Mouse (Mus musculus) embryonic stem cell, embryonic (primary cell): ENCODE measurements at regions not wholly inside any gene's neighbourhood (a gene's known extent, or its start where the extent isn't known, plus 50 kb on each side); places are given as distances from the start of the nearest gene placed in this dataset.

Experiments used
- CTCF ChIA-PET, 4 experiments: fragments of 300-600 bp in 2 of 4; fragments of 350-600 bp in 2 of 4; sonication (Branson Sonifier 250); formaldehyde crosslinking; loops; one replicate each; lab custom pipeline; 2022; ENCODE audit warnings: inconsistent platforms in 2 of 4; lab: Charles Lee
- POLR2A ChIA-PET, 4 experiments: fragments of 300-600 bp in 2 of 4; fragments of 350-600 bp in 2 of 4; sonication (Branson Sonifier 250); formaldehyde crosslinking; loops; one replicate each; lab custom pipeline; 2022; ENCODE audit warnings: antibody characterized with exemption in 4 of 4, inconsistent platforms in 1 of 4; lab: Charles Lee

DNA sequence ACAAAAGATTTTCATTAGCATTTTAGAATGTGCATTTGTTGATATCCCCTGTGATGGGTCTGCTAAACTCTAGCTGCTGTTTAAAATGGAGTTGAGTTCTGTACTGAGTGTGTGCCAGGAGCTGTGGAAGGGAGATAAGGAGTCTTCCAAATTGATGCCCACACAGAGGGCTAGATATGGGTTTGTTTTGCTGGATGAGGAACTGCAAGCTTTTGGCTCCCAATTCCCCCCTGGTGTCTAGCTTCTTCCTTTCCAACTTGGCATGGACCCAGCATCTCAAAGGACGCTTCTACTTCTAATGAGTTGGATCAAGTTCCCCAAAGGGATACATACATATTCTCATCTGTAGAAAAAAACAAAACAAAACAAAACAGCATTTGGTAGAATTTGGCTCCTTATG is 577.0 kb upstream of the Large1 start:
- CTCF ChIA-PET, result no interaction called here

DNA sequence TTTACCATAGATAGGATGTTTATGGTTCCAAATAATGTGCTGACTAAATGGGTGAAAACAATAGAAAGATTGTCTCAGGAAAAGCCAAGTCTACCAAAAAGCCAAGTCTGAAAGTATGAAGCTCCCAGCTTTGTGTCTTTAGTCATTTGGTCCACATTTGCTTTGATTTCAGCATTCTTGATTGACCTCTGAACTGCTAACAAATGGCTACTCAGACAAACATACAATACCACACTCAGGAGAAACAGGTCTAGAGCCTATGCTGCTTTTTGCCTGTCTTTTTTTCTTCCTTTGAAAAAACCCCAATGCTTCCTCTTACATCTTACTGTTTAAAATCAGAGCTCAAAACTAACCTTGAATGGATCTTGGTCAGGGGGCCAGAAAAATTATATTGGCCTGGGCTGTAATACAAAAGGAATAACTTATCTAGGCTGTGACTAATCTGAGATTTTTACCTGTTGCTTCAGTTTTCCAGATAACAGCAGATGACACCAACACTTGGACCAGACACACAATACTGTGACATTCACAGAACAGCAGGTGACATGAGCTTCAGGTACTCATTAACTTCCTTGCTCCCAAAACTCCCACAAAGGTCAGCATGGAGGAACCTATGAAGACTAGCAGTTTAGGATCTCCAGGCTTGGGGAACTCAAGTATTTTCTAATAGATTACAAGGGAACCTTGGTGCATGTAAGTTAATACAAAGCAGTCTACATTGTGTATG is 572.3 kb upstream of the Large1 start:
- ChIA-PET POLR2A (interaction anchor here in 1 of 4 experiments (0.5 kb wide), 1 partner anchor 1395 kb away, joined by 3 read pairs; no protein-coding TSS in a partner anchor), CTCF (no interaction called here)

More for the DNA sequence above, 577.0 kb upstream of the Large1 start:
- POLR2A ChIA-PET, result no interaction called here

DNA sequence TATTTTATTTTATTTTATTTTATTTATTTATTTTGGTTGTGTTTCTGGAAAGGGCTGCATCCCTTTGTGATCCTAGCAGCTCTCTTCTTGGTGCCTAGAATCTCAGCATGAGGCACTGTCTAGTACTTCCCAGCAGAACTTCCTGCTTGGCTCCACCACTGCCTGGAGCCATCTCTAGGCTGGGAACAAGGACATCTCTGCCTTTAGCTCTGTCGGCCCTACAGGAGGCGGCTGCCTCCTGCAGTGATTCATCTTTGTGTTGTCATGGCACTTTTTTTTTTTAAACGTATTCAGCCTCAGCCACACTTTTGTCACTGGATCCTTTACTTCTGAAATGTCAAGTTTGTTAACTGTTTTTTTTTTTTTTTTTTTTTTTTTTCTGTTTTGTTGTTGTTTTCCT is 569.8 kb upstream of the Large1 start:
- ChIA-PET POLR2A (interaction anchor here in 2 of 4 experiments (0.7 kb wide), 3 partner anchors 41 to 478 kb away, joined by 3 to 4 read pairs (median 4); no protein-coding TSS in a partner anchor), CTCF (no interaction called here)

DNA sequence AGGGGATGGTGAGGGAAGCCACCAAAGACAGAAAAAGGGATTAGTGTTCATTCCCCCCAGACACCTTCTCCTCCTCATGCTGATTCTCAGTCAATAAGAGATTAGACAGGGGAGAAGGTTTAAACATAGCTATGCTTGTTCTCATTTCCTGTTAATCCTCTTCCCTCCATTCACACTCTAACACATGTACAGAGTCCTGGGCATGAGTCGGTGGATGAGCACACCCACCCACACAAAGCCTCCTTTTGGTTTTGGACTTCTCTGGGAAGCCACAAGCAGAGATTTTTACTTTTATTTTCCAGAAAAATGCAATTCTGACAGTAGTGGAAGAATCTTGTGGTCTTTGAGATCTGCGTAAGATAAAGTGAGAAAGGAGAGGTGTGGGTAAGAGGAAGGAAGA is 567.8 kb upstream of the Large1 start:
- ChIA-PET POLR2A (interaction anchor here in 1 of 4 experiments (0.7 kb wide), 1 partner anchor 12 kb away, joined by 3 read pairs; no protein-coding TSS in a partner anchor), CTCF (no interaction called here)

DNA sequence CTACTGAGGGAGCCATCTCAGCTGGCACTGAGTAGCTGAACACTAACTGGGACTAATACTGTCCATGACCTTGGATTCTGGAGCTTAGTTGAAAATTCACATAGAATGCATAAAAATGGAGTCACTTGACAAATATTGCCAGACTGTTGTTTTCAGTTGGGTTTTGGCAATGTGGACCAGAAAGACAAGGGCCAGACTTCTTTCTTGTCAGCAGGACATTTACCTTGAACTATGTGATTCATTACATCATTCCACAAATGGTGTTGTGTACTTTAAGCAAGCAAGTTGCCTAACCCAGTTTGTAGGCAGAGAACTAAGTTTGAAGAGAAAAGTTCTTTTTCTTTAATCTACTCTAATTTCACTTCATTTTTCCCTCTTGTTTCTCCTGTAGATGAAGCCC is 567.2 kb upstream of the Large1 start:
- CTCF ChIA-PET, result no interaction called here

DNA sequence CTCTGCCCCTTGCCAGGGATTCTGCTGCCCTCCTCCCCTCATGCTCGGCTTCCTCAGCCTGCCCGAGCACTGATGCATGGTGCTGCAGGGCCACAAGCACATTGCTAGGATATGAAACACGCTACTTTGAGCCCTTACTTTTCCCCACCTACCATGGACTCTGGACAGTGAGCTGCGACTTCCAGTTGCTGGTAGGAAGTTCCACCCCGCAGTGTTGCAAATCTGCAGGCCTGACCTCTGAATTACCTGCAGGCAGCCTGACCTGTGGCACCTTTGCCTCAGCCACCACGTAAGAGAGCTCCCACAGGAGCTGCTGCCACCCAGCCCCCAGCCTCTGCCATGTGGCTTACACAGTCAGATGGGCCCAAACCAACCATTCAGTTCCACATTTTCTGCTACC is 551.7 kb upstream of the Large1 start:
- POLR2A ChIA-PET, result no interaction called here
- CTCF ChIA-PET, result no interaction called here

More for the DNA sequence above, 567.2 kb upstream of the Large1 start:
- POLR2A ChIA-PET, result no interaction called here

DNA sequence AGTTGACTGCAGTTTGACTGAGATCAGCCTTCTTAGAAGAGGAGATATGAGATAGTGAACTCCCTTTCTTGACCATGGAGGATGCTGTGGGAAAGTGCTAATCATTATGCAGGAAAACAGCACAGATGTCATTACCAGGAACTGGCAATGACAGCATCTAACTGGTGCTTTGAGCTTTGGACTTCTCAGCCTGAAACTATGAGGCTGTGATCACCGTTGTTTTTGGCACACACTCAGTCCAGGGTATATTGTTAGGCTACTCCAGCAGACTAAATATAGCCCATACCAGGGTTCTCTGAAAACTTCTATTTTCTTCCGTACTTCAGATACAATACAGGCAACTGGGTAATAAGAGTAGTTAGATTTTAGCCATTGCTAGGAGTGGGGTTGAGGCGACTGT is 550.5 kb upstream of the Large1 start:
- POLR2A ChIA-PET, result interaction anchor here in 1 of 4 experiments (0.7 kb wide), 1 partner anchor 25 kb away, joined by 3 read pairs; no protein-coding TSS in a partner anchor
- CTCF ChIA-PET, result no interaction called here

DNA sequence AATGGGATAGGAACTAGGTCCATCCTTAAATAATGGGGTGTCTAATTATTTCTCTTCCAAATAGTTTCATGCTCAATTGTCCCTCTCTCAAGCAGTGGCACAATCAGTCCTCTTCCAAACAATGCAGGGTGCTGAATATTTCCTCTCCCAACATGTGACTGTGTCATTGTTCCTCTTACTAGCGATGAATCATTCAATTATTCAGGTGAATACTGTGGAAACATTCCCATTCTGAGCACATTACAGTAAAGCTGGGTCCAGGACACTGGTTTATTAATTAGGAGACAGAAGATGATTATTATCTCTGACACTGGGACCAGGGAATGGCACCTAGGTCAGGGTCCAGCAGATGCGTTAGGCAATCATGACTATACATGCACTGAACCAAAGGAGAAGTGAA is 532.6 kb upstream of the Large1 start:
- ChIA-PET CTCF (no interaction called here), POLR2A (no interaction called here)

DNA sequence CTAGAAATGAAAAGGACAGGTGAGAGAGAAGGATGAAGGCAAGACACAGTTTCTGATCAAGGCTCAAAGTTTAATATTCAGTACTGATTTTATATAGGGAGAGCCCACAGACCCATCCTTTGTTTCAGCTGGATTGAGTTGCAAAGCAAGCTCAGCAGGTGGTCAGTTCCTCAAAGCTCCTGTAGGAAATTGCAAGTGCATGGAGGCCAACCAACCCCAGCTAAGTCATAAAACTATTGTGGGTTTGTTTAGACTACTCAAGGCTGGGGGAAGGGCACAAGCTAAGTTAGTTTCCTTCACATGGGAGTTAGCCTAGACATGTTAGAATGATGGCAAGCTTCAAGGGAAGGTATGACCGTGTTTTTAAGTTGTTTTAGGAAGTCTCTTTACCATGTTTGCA is 528.3 kb upstream of the Large1 start:
- POLR2A ChIA-PET, result interaction anchor here in 2 of 4 experiments (0.6 kb wide), 2 partner anchors 76 to 1213 kb away, joined by 3 read pairs; no protein-coding TSS in a partner anchor
- CTCF ChIA-PET, result no interaction called here
